Mouse (Mus musculus) thymus, adult 18-20 months (tissue): ENCODE data around the gene Ggct.

Experiments
- DNase-seq, 2 experiments: peaks; one replicate each; pipeline ENCODE4 v3.0.0; 2022; ENCODE audit warnings: mixed read lengths in 2 of 2

Gene Ggct

DNA sequence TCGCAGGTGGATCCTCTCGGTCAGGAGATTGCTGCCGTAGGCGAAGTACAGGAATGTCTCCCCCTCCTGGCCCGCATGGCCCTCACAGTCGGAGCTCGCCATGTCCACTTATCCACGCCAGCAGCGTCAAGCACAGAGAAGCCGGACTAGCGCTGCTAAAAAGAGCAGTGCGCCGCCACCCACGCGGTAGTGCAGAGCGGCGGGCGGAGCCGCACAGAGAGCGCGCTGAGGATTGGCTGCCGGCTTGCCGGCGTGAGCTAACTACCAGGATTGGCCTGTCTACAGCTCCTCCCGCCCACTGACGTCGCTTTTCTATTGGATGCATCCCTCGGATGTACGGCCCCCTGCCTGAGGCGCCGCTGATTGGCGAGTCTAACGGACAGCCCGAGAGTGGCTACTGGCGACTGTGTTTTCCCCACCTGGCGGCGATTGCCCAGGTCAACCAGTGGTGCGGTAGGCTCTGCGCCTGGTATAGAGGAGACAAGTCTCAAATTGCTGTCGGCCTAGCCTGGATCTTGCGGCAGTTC, at the start of gene Ggct:
Ggct (minus strand) TSS at position 217 of the 527 bp plus-strand sequence.
- DNase-seq: peak; percentile 88 to 91

GRCm38 (mm10) chr6:55040031-55040430, 47.3 kb upstream of the Ggct start:
- DNase-seq: no peak

DNA sequence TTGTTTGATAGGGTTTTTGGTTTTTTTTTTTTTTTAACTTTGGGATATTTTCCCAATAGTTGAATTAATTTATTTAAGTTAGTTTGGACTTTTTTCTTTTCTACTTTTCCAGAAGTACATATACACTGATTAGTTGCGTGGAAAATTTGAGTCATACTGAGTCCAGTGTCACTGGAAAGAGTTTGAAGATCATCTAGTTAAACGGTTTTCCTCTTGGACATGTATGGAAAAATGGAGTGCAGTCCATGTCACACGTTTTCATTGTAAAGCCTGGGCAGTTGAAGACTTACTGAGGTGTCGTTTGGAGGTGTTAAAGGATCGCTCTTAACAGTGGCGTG, 46.7 kb upstream of the Ggct start:
- DNase-seq: no peak

- no peak for DNase-seq
These were observed 46.1 kb upstream of the Ggct start for GRCm38 (mm10) chr6:55038671-55039445.

DNA sequence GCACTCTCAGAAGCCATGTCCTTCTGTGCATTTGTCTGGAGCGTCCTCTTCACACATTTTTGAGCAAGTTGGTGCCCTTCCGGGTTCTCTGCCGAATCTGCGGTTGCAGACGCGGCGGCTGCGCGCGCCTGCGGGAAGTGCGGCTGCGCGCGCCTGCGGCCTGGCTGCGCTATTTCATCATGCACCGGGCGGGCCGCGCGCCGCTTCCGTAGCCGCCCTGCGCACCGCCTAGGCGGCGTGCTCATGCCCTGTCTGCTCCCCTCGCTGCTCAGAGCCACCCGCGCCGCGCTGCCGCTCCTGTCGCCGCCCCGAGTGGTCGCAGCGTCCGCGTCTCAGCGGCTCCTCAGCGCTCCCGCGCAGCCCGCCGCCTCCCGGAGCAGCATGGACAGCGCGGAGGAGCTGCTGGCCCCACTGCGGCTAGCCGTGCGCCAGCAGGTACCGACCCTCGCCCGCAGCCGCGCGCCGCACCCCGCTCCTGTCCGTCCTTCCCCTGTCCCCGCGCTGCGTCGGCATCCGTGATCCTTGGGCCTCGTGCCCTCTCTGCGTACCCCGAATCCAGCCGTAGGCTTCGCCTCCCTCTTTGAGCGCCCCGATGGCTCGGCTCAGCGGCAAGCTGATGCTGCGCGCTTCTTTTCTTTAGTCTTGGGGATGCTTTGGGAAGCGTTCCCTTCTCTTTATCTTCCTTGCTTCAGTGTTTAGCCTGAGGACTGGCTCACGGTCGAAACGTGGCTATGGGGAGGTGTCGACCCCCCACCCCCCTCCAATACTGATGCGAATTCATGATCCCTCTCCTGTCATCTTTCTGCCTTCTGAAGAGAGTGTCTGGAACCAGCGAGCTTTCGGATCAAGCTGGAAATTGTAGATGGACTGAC, 45.3 kb upstream of the Ggct start, which contains the start of gene Gars:
Gars (plus strand) TSS at position 209 of the 872 bp plus-strand sequence.
- peak; percentile 80 to 83 for DNase-seq

DNA sequence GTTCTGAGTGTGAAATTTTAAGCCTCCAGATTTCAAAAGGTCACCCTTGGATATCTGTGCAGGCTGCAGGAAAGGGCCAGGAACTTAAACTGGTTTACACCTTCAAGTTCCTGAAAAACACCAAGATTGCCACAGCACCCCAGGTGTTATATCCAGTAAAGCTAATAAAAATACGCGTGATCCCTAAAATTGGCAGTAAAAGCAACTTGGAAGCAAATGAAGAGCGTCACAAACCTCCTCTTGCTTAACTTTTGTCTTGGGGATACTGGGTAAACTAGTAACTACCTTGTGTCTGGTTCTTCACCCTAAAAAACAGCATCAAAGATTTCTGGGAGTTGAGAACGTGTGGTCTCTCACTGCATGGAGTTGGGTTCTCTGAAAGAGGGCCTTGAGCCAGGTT, 44.0 kb upstream of the Ggct start:
- DNase-seq: no peak

DNA sequence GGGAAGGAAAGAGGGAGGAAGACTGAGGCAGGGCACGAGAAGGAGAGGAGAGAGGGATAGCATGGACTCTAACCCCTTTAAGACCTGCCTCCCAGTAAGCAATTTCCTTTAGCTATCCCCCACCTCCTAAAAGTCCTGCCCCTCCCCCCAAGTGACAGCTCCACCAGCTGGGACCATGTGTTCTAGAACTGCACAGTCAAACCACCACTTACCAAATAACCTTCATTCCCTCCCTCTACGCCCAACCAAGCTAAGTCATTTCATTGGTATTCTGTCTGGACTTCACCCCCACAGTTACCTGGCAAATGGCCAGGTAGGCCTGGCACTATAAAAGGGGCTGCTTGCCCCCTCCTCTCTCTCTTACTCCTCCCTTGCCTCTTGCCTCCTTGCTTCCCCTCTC, 34.9 kb upstream of the Ggct start:
- DNase-seq: no peak

- no peak for DNase-seq
These were observed 29.1 kb upstream of the Ggct start for GRCm38 (mm10) chr6:55021806-55022205.

- no peak for DNase-seq
These were observed 25.7 kb upstream of the Ggct start for GRCm38 (mm10) chr6:55018417-55018816.

GRCm38 (mm10) chr6:55016710-55017583, 24.2 kb upstream of the Ggct start:
- peak in 1 of 2 experiments; percentile 17 for DNase-seq

- peak; percentile 11 to 39 for DNase-seq
These were observed 23.5 kb upstream of the Ggct start for GRCm38 (mm10) chr6:55016236-55016635.

GRCm38 (mm10) chr6:55014184-55014583, 21.4 kb upstream of the Ggct start:
- DNase-seq: no peak

GRCm38 (mm10) chr6:55012516-55012915, 19.8 kb upstream of the Ggct start:
- DNase-seq: no peak

GRCm38 (mm10) chr6:55010330-55011091, 17.8 kb upstream of the Ggct start:
- no peak for DNase-seq

DNA sequence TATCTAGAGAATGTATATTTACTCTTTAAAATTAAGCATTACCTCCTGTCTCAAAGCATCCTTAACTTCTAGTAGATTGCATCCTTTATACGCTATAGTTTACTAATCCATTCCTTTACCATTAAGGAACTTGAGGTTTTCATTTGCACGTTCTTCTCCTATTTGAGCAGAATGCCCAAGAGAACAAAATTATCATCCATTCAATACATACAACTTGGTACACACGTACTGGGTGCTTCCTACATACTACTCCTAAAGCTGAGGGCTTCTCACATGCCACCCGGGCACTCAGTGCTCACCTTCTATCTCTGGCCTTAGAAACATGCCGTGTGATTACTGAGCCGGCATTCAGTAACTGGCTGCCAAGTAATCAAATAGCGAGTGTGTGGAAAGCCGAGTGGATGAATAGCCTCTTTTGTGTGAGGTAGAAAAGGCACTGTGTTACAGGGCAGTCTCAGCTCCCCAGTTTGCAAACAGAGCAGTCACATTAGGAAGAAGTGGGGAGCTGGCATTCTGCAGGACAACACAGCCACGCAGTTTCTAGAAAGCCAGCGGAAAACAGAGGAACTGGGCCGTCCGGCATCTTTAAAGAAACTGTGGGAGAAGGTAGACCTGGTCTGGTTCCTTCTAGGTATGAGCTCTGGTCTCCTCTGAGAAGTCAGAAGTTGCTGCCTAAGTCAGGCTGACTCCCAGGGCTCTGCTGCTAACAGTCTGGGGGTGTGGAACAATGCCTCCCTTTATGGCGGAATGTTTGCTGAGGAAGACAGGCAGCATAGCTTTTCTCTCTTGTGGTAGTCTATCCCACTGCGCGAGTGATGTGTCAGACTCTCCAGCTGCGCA, 16.9 kb upstream of the Ggct start:
- DNase-seq: no peak

DNA sequence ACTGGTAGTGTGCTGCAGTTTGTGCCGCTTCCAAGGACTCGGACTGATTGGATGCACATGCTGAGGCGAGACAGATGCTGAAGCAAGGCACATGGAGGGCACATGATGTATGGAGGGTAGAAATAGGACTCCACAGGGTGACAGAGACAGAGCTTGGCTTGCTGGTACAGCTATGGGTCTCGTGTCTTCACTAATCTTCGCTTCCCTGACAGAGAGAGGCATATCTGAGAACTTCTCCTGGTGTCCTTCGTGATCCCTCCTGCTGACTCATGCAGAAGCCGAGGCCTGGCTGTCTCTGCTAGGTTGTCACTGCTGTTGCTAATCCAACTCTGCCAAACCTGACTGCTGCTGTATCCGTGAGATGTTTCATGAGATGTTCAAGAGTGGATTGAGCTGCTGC, 15.7 kb upstream of the Ggct start:
- no peak for DNase-seq

DNA sequence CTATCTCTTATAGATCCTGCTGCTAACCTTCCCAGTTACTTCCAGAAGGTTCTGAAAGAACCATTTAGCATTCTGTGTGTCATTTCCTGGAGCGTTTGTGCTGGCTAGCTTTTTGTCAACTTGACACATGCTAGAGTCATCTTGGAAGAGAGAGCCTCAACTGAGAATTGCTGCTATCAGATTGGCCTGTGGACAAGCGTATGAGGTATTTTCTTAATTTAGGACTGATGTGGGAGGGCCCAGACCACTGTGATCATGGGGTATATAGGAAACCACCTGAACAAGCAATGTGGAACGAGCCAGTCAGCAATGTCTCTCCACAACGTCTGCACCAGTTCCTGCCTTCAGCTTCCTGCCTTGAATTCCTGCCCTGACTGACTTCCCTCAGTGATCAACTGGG, 10.8 kb upstream of the Ggct start:
- DNase-seq: no peak

DNA sequence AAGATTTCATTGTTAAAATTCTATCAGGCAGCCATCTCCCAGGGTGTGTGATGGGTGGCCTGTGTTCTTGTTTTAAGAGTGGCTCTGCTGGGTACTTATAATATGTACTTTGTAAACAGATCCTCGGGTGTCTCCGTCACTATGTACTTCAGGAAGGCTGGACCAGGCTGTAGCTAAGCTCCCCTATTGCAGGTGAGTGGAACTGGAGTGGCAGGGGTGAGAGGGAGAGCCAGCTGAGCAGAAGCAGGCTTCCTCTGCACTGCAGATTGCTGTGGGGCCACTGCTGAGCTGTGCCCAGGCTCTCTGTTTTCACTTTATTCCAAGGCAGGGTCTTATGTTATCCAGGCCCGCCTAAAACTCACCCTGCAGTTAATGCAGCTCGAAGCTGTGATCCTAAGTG, 9.7 kb upstream of the Ggct start:
- DNase-seq: no peak

DNA sequence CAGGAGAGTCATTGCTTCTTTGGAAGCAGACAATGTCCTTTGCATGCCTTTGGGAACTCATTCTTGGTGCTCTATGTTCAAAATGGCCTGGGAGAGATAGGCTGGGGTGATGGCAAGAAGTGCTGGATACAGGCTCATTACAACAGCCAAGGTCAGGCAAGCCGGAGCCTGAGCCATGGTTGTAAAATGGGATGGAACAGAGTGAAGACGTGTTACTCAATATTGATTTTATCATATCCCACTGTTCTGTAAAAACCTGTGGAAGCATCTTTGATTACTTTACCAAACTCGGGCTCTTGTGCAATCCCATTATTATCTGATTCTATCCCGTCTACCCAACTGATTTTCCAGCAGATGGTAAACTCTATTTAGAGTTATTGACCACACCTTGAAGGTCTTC, 8.6 kb upstream of the Ggct start:
- no peak for DNase-seq

DNA sequence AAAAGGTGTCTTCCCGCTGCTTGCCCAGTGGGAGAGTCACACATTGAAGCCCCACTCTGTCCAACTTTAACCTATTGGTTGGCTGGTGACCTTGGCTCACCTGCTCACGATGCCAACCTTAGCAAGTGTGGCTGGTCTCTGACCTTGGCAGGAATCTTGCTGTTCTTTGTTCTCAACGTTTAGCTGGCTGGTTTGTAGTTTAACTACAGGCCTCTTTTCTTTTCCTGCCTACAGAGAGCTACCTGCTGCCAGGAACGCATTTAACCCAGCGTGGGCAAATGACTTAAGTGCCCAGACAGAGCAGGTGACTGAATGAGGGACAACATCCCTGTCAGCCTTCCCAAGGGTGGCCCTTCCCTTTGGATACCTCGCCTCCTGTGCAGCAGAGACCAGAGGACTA, 5.0 kb upstream of the Ggct start:
- no peak for DNase-seq

DNA sequence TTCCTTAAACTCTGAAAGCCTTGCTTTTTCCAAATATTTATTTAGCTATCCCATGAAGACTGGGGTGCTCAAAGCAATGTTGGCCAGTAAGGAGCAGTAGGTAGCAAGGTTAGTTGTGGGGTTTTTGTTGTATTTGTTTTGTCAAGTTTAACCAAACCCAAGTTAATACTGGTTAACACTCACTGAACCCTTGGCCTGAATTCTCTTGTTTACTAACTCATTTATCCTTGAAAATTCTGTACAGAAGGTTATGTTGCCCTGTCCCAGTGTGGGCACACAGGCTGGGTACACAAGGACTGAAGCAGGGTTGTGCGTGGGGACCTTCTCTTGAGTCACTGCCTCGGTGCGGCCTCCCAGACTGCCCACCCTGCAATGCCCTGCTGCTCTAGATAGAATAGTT, 3.6 kb upstream of the Ggct start:
- DNase-seq: no peak
